Mouse (Mus musculus): ENCODE measurements around the gene Hsd17b6. TPM values are rescaled to one million over a fixed set of nuclear protein-coding genes. Genes with fewer than 3 reads are reported as not detected.

The Hsd17b6 gene
- total and polyA plus RNA-seq, 3 experiments, result 0.15 TPM; not detected in 2

DNA sequence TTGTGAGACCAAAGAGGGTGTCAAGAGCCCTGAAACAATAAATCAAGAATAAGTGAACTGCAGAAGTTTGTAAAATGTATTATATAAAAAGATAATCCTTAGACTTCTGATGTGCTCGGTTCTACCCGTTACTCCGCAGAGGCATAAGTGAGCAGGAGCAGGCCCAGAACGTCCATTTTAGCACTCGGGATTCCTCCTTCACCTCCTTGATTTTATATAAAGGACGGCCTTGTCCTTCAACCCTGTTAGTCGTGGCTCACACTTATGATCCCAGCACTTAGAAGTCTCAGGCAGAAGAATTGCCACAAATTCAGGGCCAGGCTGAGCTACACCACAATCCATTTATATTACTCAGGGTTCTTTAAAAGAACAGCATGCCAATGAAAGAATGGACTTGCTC, 22.5 kb upstream of the Hsd17b6 start:
- no peaks in the 10 kb centered on the region for H3K27me3 ChIP-seq (ENCODE audit: control insufficient read depth in 1 of 2, insufficient read depth in 2 of 2, low read length in 2 of 2)
- no peaks in the 10 kb centered on the region for H3K9me3 ChIP-seq (replicated peaks; ENCODE audit: insufficient read depth, low read length)
- H3K9ac ChIP-seq (ENCODE audit: control insufficient read depth, low read depth, low read length, poor library complexity, severe bottlenecking), result no peak overlapping the region
- TF ChIP-seq ZC3H11A (IDR thresholded peaks at IDR 0.05; ENCODE audit: low read depth, low read length) (no peak), ETS1 (IDR thresholded peaks at IDR 0.05; ENCODE audit: low read depth, low read length) (no peak), MAX (IDR thresholded peaks at IDR 0.05; ENCODE audit: low read length) (no peak), E2F4 (IDR thresholded peaks at IDR 0.05; ENCODE audit: borderline replicate concordance, low read depth, low read length) (no peak), USF1 (IDR thresholded peaks at IDR 0.05; ENCODE audit: low read depth, low read length) (no peak), CHD1 (IDR thresholded peaks at IDR 0.05; ENCODE audit: low read depth, low read length) (no peak), NELFE (IDR thresholded peaks at IDR 0.05; ENCODE audit: low read depth, low read length) (no peak), HCFC1 (IDR thresholded peaks at IDR 0.05; ENCODE audit: low read depth, low read length) (no peak), ZMIZ1 (IDR thresholded peaks at IDR 0.05; ENCODE audit: low read depth, low read length) (no peak), POLR2AphosphoS5 (IDR thresholded peaks at IDR 0.05; ENCODE audit: borderline replicate concordance, low read depth, low read length) (no peak), EP300 (IDR thresholded peaks at IDR 0.05; ENCODE audit: low read depth in 1 of 2, low read length in 2 of 2) (no peak), USF2 (IDR thresholded peaks at IDR 0.05; ENCODE audit: borderline replicate concordance in 1 of 2, insufficient read depth in 1 of 2, low read depth in 1 of 2, low read length in 2 of 2) (no peak), POLR2A (IDR thresholded peaks at IDR 0.05; ENCODE audit: control insufficient read depth in 1 of 2, insufficient read depth in 1 of 2, low read depth in 1 of 2, low read length in 2 of 2, poor library complexity in 1 of 2) (no peak), MYC (IDR thresholded peaks at IDR 0.05; ENCODE audit: low read depth, low read length) (no peak), TBP (IDR thresholded peaks at IDR 0.05; ENCODE audit: low read depth, low read length) (no peak), CHD2 (IDR thresholded peaks at IDR 0.05; ENCODE audit: low read length) (no peak), NRF1 (IDR thresholded peaks at IDR 0.05; ENCODE audit: insufficient read depth, low read depth, low read length, poor library complexity, severe bottlenecking) (no peak), MAZ (IDR thresholded peaks at IDR 0.05; ENCODE audit: low read depth, low read length) (no peak), ELF1 (IDR thresholded peaks at IDR 0.05; ENCODE audit: low read depth, low read length) (no peak), SIN3A (IDR thresholded peaks at IDR 0.05; ENCODE audit: low read length) (no peak)
- DNase-seq (ENCODE audit: low read depth, low spot score), result no peak
- no peaks in the 10 kb centered on the region for H3K4me1 ChIP-seq (ENCODE audit: control insufficient read depth in 1 of 2, insufficient read depth in 2 of 2, low read length in 2 of 2)
- peaks cover 5 to 9% of the 10 kb centered on the region in 2 experiments for H3K36me3 ChIP-seq (ENCODE audit: control insufficient read depth in 1 of 2, insufficient read depth in 2 of 2, low read length in 2 of 2)
- no peak overlapping the region for H3K27ac ChIP-seq (ENCODE audit: control insufficient read depth, low read depth, low read length)
- no peaks in the 10 kb centered on the region; the same call in 1 of the 2 replicates for H3K79me2 ChIP-seq (ENCODE audit: control insufficient read depth, insufficient read depth, low read length, poor library complexity)
- H3K4me3 ChIP-seq (ENCODE audit: control insufficient read depth in 1 of 2, insufficient read depth in 1 of 2, low read depth in 2 of 2, low read length in 2 of 2), result no peak overlapping the region

- no peaks in the 10 kb centered on the region for H3K9me3 ChIP-seq (replicated peaks; ENCODE audit: insufficient read depth, low read length)
- H3K36me3 ChIP-seq (ENCODE audit: control insufficient read depth in 1 of 2, insufficient read depth in 2 of 2, low read length in 2 of 2), result peaks cover 4 to 18% of the 10 kb centered on the region in 2 experiments
Measured at GRCm38 (mm10) chr10:128023496-128023895, 16.1 kb upstream of the Hsd17b6 start.

More at GRCm38 (mm10) chr10:128023496-128023895, 16.1 kb upstream of the Hsd17b6 start:
- Histone ChIP-seq H3K79me2 (ENCODE audit: control insufficient read depth, insufficient read depth, low read length, poor library complexity) (no peaks in the 10 kb centered on the region), H3K27me3 (ENCODE audit: control insufficient read depth in 1 of 2, insufficient read depth in 2 of 2, low read length in 2 of 2) (no peaks in the 10 kb centered on the region), H3K4me3 (ENCODE audit: control insufficient read depth in 1 of 2, insufficient read depth in 1 of 2, low read depth in 2 of 2, low read length in 2 of 2) (no peak overlapping the region), H3K4me1 (ENCODE audit: control insufficient read depth in 1 of 2, insufficient read depth in 2 of 2, low read length in 2 of 2) (no peaks in the 10 kb centered on the region), H3K27ac (ENCODE audit: control insufficient read depth, low read depth, low read length) (no peak overlapping the region), H3K9ac (ENCODE audit: control insufficient read depth, low read depth, low read length, poor library complexity, severe bottlenecking) (no peak overlapping the region)
- no peak for TF ChIP-seq MAX (IDR thresholded peaks at IDR 0.05; ENCODE audit: low read length)
- no peak for TF ChIP-seq CTCF (IDR thresholded peaks at IDR 0.05 in 2 of 3, conservative IDR thresholded peaks at IDR 0.05 in 1 of 3; ENCODE audit: control insufficient read depth in 1 of 3, insufficient read depth in 1 of 3, low read depth in 2 of 3, low read length in 3 of 3, poor library complexity in 1 of 3, severe bottlenecking in 1 of 3)
- TF ChIP-seq CHD2 (IDR thresholded peaks at IDR 0.05; ENCODE audit: low read length), result no peak
- no peak for TF ChIP-seq SMC3 (IDR thresholded peaks at IDR 0.05; ENCODE audit: low read depth, low read length)
- no peak for TF ChIP-seq UBTF (IDR thresholded peaks at IDR 0.05; ENCODE audit: borderline replicate concordance, insufficient read depth, low read depth, low read length)
- TF ChIP-seq ZNF384 (IDR thresholded peaks at IDR 0.05; ENCODE audit: low read depth, low read length), result no peak
- no peak for TF ChIP-seq TCF12 (IDR thresholded peaks at IDR 0.05; ENCODE audit: low read depth, low read length)
- TF ChIP-seq MAZ (IDR thresholded peaks at IDR 0.05; ENCODE audit: low read depth, low read length), result no peak
- no peak for TF ChIP-seq JUND (IDR thresholded peaks at IDR 0.05; ENCODE audit: low read depth, low read length)
- no peak for TF ChIP-seq BHLHE40 (IDR thresholded peaks at IDR 0.05; ENCODE audit: borderline replicate concordance, low read depth, low read length)
- no peak for TF ChIP-seq HCFC1 (IDR thresholded peaks at IDR 0.05; ENCODE audit: low read depth, low read length)
- no peak for TF ChIP-seq ETS1 (IDR thresholded peaks at IDR 0.05; ENCODE audit: low read depth, low read length)
- no peak for TF ChIP-seq TAL1 (IDR thresholded peaks at IDR 0.05; ENCODE audit: low read length)
- no peak for TF ChIP-seq MXI1 (IDR thresholded peaks at IDR 0.05; ENCODE audit: low read depth, low read length)
- TF ChIP-seq MYB (IDR thresholded peaks at IDR 0.05; ENCODE audit: low read depth, low read length), result no peak
- no peak for TF ChIP-seq CHD1 (IDR thresholded peaks at IDR 0.05; ENCODE audit: low read depth, low read length)
- TF ChIP-seq ZMIZ1 (IDR thresholded peaks at IDR 0.05; ENCODE audit: low read depth, low read length), result no peak
- TF ChIP-seq POLR2AphosphoS5 (IDR thresholded peaks at IDR 0.05; ENCODE audit: borderline replicate concordance, low read depth, low read length), result no peak
- DNase-seq (ENCODE audit: low read depth, low spot score), result no peak
